Mouse (Mus musculus) cerebellum, postnatal 4 days (tissue): ENCODE data around the gene Il20rb.

Source experiments
- DNase-seq, 2 experiments: peaks; one replicate each; pipeline ENCODE4 v3.0.0; 2022; ENCODE audit warnings: low spot score in 2 of 2, mixed read lengths in 1 of 2

Gene Il20rb

GRCm38 (mm10) chr9:100470936-100471604, 15.5 kb downstream of the Il20rb start:
- DNase-seq = peak; percentile 46 to 83

GRCm38 (mm10) chr9:100470228-100470627, 16.4 kb downstream of the Il20rb start:
- no peak for DNase-seq

GRCm38 (mm10) chr9:100469681-100470080, 16.9 kb downstream of the Il20rb start:
- DNase-seq = no peak

- no peak for DNase-seq
Measured at GRCm38 (mm10) chr9:100468151-100468550, 18.4 kb downstream of the Il20rb start.

- peak in 1 of 2 experiments; percentile 72 for DNase-seq
Measured at GRCm38 (mm10) chr9:100467653-100468052, 18.9 kb downstream of the Il20rb start.

- peak in 1 of 2 experiments; percentile 52 for DNase-seq
Measured at GRCm38 (mm10) chr9:100466743-100467142, 19.8 kb downstream of the Il20rb start.

GRCm38 (mm10) chr9:100465988-100466387, 20.6 kb downstream of the Il20rb start:
- DNase-seq = no peak

GRCm38 (mm10) chr9:100465380-100465779, 21.2 kb downstream of the Il20rb start:
- no peak for DNase-seq

GRCm38 (mm10) chr9:100463771-100464170, 22.8 kb downstream of the Il20rb start:
- DNase-seq = no peak

- no peak for DNase-seq
Measured at GRCm38 (mm10) chr9:100462098-100462497, 24.5 kb downstream of the Il20rb start.

GRCm38 (mm10) chr9:100461671-100462070, 24.9 kb downstream of the Il20rb start:
- peak in 1 of 2 experiments; percentile 69 for DNase-seq

GRCm38 (mm10) chr9:100460203-100460602, 26.4 kb downstream of the Il20rb start:
- DNase-seq = no peak

GRCm38 (mm10) chr9:100457971-100458681, 28.5 kb downstream of the Il20rb start:
- DNase-seq = no peak

GRCm38 (mm10) chr9:100454664-100454993, 32.0 kb downstream of the Il20rb start:
- no peak for DNase-seq

- DNase-seq = peak; percentile 68 to 88
Measured at GRCm38 (mm10) chr9:100453944-100454663, 32.5 kb downstream of the Il20rb start.

GRCm38 (mm10) chr9:100452432-100452831, 34.2 kb downstream of the Il20rb start:
- no peak for DNase-seq

- DNase-seq = peak; percentile 90 to 91
Measured at GRCm38 (mm10) chr9:100446059-100446686, 40.4 kb downstream of the Il20rb start.

GRCm38 (mm10) chr9:100440111-100440790, 46.3 kb downstream of the Il20rb start:
- peak in 1 of 2 experiments; percentile 69 for DNase-seq

GRCm38 (mm10) chr9:100439481-100439880, 47.1 kb downstream of the Il20rb start:
- DNase-seq = peak in 1 of 2 experiments; percentile 17

- DNase-seq = no peak
Measured at GRCm38 (mm10) chr9:100438994-100439393, 47.6 kb downstream of the Il20rb start.

GRCm38 (mm10) chr9:100436865-100437595, 49.6 kb downstream of the Il20rb start:
- no peak for DNase-seq
